Mouse (Mus musculus) embryonic facial prominence, embryonic 13.5 days (tissue): Measurements from ENCODE around the gene Duxf3. TPM values are rescaled to one million over a fixed set of nuclear protein-coding genes. Genes with fewer than 3 reads are reported as not detected.

Experiments
- ATAC-seq: fragments of 200-750 bp; cut with Nextera tagmentation; 2 replicates; pipeline ENCODE4 v1.8.0; 2017; ENCODE audit warnings: low read depth; ENCODE audit not compliant: insufficient number of reproducible peaks, insufficient read depth, low FRiP score, low TSS enrichment
- H3K27ac ChIP-seq: fragments of 300-500 bp; sonication (generic); 2 replicates; pipeline ENCODE4 v1.5.1; 2015; ENCODE audit warnings: moderate library complexity, mild to moderate bottlenecking, inconsistent platforms
- H3K27me3 ChIP-seq: fragments of 300-500 bp; sonication (generic); 2 replicates; pipeline ENCODE4 v1.6.1; 2015; ENCODE audit warnings: mild to moderate bottlenecking, inconsistent platforms
- H3K36me3 ChIP-seq: fragments of 300-500 bp; sonication (generic); 2 replicates; pipeline ENCODE4 v1.6.1; 2015; ENCODE audit warnings: mild to moderate bottlenecking, inconsistent platforms
- H3K4me1 ChIP-seq: fragments of 300-500 bp; sonication (generic); 2 replicates; pipeline ENCODE4 v1.6.1; 2015; ENCODE audit warnings: inconsistent platforms
- H3K4me2 ChIP-seq: fragments of 300-500 bp; sonication (generic); 2 replicates; pipeline ENCODE4 v1.6.1; 2015; ENCODE audit warnings: moderate library complexity, mild to moderate bottlenecking, inconsistent platforms
- H3K4me3 ChIP-seq: fragments of 300-500 bp; sonication (generic); 2 replicates; pipeline ENCODE4 v1.5.1; 2015; ENCODE audit warnings: mild to moderate bottlenecking, inconsistent platforms
- H3K9ac ChIP-seq: fragments of 300-500 bp; sonication (generic); 2 replicates; pipeline ENCODE4 v1.6.1; 2015; ENCODE audit warnings: mild to moderate bottlenecking, inconsistent platforms
- H3K9me3 ChIP-seq: fragments of 300-500 bp; sonication (generic); 2 replicates; pipeline ENCODE4 v1.6.1; 2016; ENCODE audit warnings: inconsistent platforms
- WGBS: fragments of 180-500 bp; shearing (Covaris S2); methylation state at CpG from one replicate; pipeline ENCODE4 v1.1.7; 2015; ENCODE audit warnings: mixed read lengths; 5-methylcytosine and 5-hydroxymethylcytosine counted together
- polyA plus RNA-seq: library from polyadenylated mRNA; unstranded; fragments of >200 nt; fragmentation: Nextera tagmentation; extraction: Ambion mirVana; gene quantifications from 2 replicates; pipeline ENCODE4 v1.2.1, GENCODE M21; 2015

The Duxf3 gene
- polyA plus RNA-seq, 1 experiment from 2014 or later = not detected

- WGBS = 73% methylated on average over 3 of the region's 3 CpGs
- H3K4me2 ChIP-seq = no peak overlapping the region
- no peaks in the 10 kb centered on the region for H3K27me3 ChIP-seq
- H3K9ac ChIP-seq = no peak overlapping the region
- no peaks in the 10 kb centered on the region for H3K36me3 ChIP-seq
- H3K4me3 ChIP-seq = no peak overlapping the region
- no peak overlapping the region for H3K27ac ChIP-seq
- peaks cover 3% of the 10 kb centered on the region; the same call in 1 of the 2 replicates for H3K9me3 ChIP-seq
- ATAC-seq = no peak
- H3K4me1 ChIP-seq = no peaks in the 10 kb centered on the region
These were observed 15.1 kb downstream of the Duxf3 start for GRCm38 (mm10) chr10:58217366-58217765.

- Histone ChIP-seq H3K36me3 (no peaks in the 10 kb centered on the region), H3K4me3 (no peak overlapping the region), H3K9me3 (no peaks in the 10 kb centered on the region), H3K4me1 (no peaks in the 10 kb centered on the region), H3K27me3 (no peaks in the 10 kb centered on the region), H3K27ac (no peak overlapping the region), H3K9ac (no peak overlapping the region), H3K4me2 (no peak overlapping the region)
- 79% methylated on average over 1 of the region's 1 CpGs for WGBS
- no peak for ATAC-seq
These were observed 17.1 kb downstream of the Duxf3 start for GRCm38 (mm10) chr10:58215353-58215752.

- WGBS = 80% methylated on average over 5 of the region's 5 CpGs
- H3K4me2 ChIP-seq = no peak overlapping the region
- H3K4me1 ChIP-seq = no peaks in the 10 kb centered on the region
- no peaks in the 10 kb centered on the region for H3K9me3 ChIP-seq
- no peak overlapping the region for H3K4me3 ChIP-seq
- no peak for ATAC-seq
- no peak overlapping the region for H3K9ac ChIP-seq
- no peaks in the 10 kb centered on the region for H3K36me3 ChIP-seq
- no peak overlapping the region for H3K27ac ChIP-seq
- no peaks in the 10 kb centered on the region for H3K27me3 ChIP-seq
These were observed 17.5 kb downstream of the Duxf3 start for GRCm38 (mm10) chr10:58214934-58215333.

GRCm38 (mm10) chr10:58214497-58214896, 18.0 kb downstream of the Duxf3 start:
- Histone ChIP-seq H3K36me3 (no peaks in the 10 kb centered on the region), H3K4me1 (no peaks in the 10 kb centered on the region), H3K27ac (no peak overlapping the region), H3K4me2 (no peak overlapping the region), H3K9me3 (no peaks in the 10 kb centered on the region), H3K9ac (no peak overlapping the region), H3K27me3 (no peaks in the 10 kb centered on the region), H3K4me3 (no peak overlapping the region)
- no peak for ATAC-seq

- H3K27ac ChIP-seq = no peak overlapping the region
- no peaks in the 10 kb centered on the region for H3K9me3 ChIP-seq
- no peak overlapping the region for H3K4me3 ChIP-seq
- H3K36me3 ChIP-seq = no peaks in the 10 kb centered on the region
- ATAC-seq = no peak
- no peaks in the 10 kb centered on the region for H3K4me1 ChIP-seq
- no peak overlapping the region for H3K4me2 ChIP-seq
- no peak overlapping the region for H3K9ac ChIP-seq
- no peaks in the 10 kb centered on the region for H3K27me3 ChIP-seq
- WGBS = 76% methylated on average over 7 of the region's 7 CpGs
These were observed 20.2 kb downstream of the Duxf3 start for GRCm38 (mm10) chr10:58212230-58212629.

GRCm38 (mm10) chr10:58211213-58211612, 21.3 kb downstream of the Duxf3 start:
- no peak overlapping the region for H3K4me3 ChIP-seq
- H3K27ac ChIP-seq = no peak overlapping the region
- no peaks in the 10 kb centered on the region for H3K36me3 ChIP-seq
- WGBS = 86% methylated on average over 2 of the region's 2 CpGs
- no peak for ATAC-seq
- no peaks in the 10 kb centered on the region for H3K27me3 ChIP-seq
- no peak overlapping the region for H3K9ac ChIP-seq
- H3K9me3 ChIP-seq = no peaks in the 10 kb centered on the region
- H3K4me2 ChIP-seq = no peak overlapping the region
- no peaks in the 10 kb centered on the region for H3K4me1 ChIP-seq

- WGBS = 61% methylated on average over 1 of the region's 1 CpGs
- Histone ChIP-seq H3K4me3 (no peak overlapping the region), H3K4me1 (no peaks in the 10 kb centered on the region), H3K4me2 (no peak overlapping the region), H3K27ac (no peak overlapping the region), H3K9me3 (peaks cover 3% of the 10 kb centered on the region; the same call in 1 of the 2 replicates), H3K27me3 (no peaks in the 10 kb centered on the region), H3K36me3 (no peaks in the 10 kb centered on the region), H3K9ac (no peak overlapping the region)
- ATAC-seq = no peak
These were observed 22.0 kb downstream of the Duxf3 start for GRCm38 (mm10) chr10:58210514-58210913.

GRCm38 (mm10) chr10:58209710-58210467, 22.6 kb downstream of the Duxf3 start:
- no peaks in the 10 kb centered on the region for H3K27me3 ChIP-seq
- H3K27ac ChIP-seq = no peak overlapping the region
- H3K4me3 ChIP-seq = no peak overlapping the region
- no peak overlapping the region for H3K9ac ChIP-seq
- H3K36me3 ChIP-seq = no peaks in the 10 kb centered on the region
- no peak overlapping the region for H3K4me2 ChIP-seq
- WGBS = 62% methylated on average over 2 of the region's 2 CpGs
- H3K9me3 ChIP-seq = peaks cover 3% of the 10 kb centered on the region; the same call in 1 of the 2 replicates
- no peaks in the 10 kb centered on the region for H3K4me1 ChIP-seq
- no peak for ATAC-seq

- Histone ChIP-seq H3K9me3 (peaks cover 3% of the 10 kb centered on the region; the same call in 1 of the 2 replicates), H3K4me2 (no peak overlapping the region), H3K27me3 (no peaks in the 10 kb centered on the region), H3K4me1 (no peaks in the 10 kb centered on the region), H3K36me3 (no peaks in the 10 kb centered on the region), H3K27ac (no peak overlapping the region), H3K9ac (no peak overlapping the region), H3K4me3 (no peak overlapping the region)
- 85% methylated on average over 4 of the region's 4 CpGs for WGBS
- no peak for ATAC-seq
These were observed 25.7 kb downstream of the Duxf3 start for GRCm38 (mm10) chr10:58206639-58207404.

- Histone ChIP-seq H3K36me3 (no peaks in the 10 kb centered on the region), H3K4me2 (no peak overlapping the region), H3K4me3 (no peak overlapping the region), H3K4me1 (no peaks in the 10 kb centered on the region), H3K27ac (no peak overlapping the region), H3K9me3 (peaks cover 3% of the 10 kb centered on the region; the same call in 1 of the 2 replicates), H3K27me3 (no peaks in the 10 kb centered on the region), H3K9ac (no peak overlapping the region)
- peak; percentile 26; the same call in 1 of the 2 replicates for ATAC-seq
- WGBS = 41% methylated on average over 1 of the region's 1 CpGs
These were observed 26.5 kb downstream of the Duxf3 start for GRCm38 (mm10) chr10:58205986-58206385.
